Mouse (Mus musculus) embryonic facial prominence, embryonic 15.5 days (tissue): ENCODE results near the gene Spen. TPM values are rescaled to one million over a fixed set of nuclear protein-coding genes. Genes with fewer than 3 reads are reported as not detected.

Experiments used
- ATAC-seq: fragments of 200-750 bp; cut with Nextera tagmentation; 2 replicates; pipeline ENCODE4 v1.8.0; 2017; ENCODE audit warnings: low read depth, moderate TSS enrichment; ENCODE audit not compliant: insufficient number of reproducible peaks, low FRiP score, low TSS enrichment
- H3K27ac ChIP-seq: fragments of 300-500 bp; sonication (generic); replicated peaks from 2 replicates; pipeline ENCODE4 v1.5.1; 2015; ENCODE audit warnings: mild to moderate bottlenecking, inconsistent platforms
- H3K27me3 ChIP-seq: fragments of 300-500 bp; sonication (generic); 2 replicates; pipeline ENCODE4 v1.6.1; 2015; ENCODE audit warnings: inconsistent platforms
- H3K36me3 ChIP-seq: fragments of 300-500 bp; sonication (generic); 2 replicates; pipeline ENCODE4 v1.6.1; 2015; ENCODE audit warnings: mild to moderate bottlenecking, inconsistent platforms
- H3K4me1 ChIP-seq: fragments of 300-500 bp; sonication (generic); 2 replicates; pipeline ENCODE4 v1.6.1; 2015; ENCODE audit warnings: inconsistent platforms
- H3K4me2 ChIP-seq: fragments of 300-500 bp; sonication (generic); replicated peaks from 2 replicates; pipeline ENCODE4 v1.6.1; 2015; ENCODE audit warnings: mild to moderate bottlenecking, inconsistent platforms
- H3K4me3 ChIP-seq: fragments of 300-500 bp; sonication (generic); replicated peaks from 2 replicates; pipeline ENCODE4 v1.5.1; 2015; ENCODE audit warnings: mild to moderate bottlenecking, inconsistent platforms
- H3K9ac ChIP-seq: fragments of 300-500 bp; sonication (generic); 2 replicates; pipeline ENCODE4 v1.6.1; 2015; ENCODE audit warnings: inconsistent platforms
- H3K9me3 ChIP-seq: fragments of 300-500 bp; sonication (generic); replicated peaks from 2 replicates; pipeline ENCODE4 v1.6.1; 2016; ENCODE audit warnings: inconsistent platforms
- WGBS: fragments of 180-500 bp; shearing (Covaris S2); methylation state at CpG from one replicate; pipeline ENCODE4 v1.1.7; 2015; 5-methylcytosine and 5-hydroxymethylcytosine counted together
- polyA plus RNA-seq: library from polyadenylated mRNA; unstranded; fragments of >200 nt; fragmentation: Nextera tagmentation; extraction: Ambion mirVana; gene quantifications from 2 replicates; pipeline ENCODE4 v1.2.1, GENCODE M21; 2015

Gene Spen
- polyA plus RNA-seq, 1 experiment from 2014 or later: 10.8 TPM

- H3K36me3 ChIP-seq: no peaks in the 10 kb centered on the region
- 82% methylated on average over 3 of the region's 3 CpGs for WGBS
- ATAC-seq: no peak
- no peak overlapping the region for H3K4me3 ChIP-seq
- H3K27ac ChIP-seq: no peak overlapping the region
- peaks cover 17% of the 10 kb centered on the region for H3K4me1 ChIP-seq
- H3K4me2 ChIP-seq: no peak overlapping the region
- H3K9me3 ChIP-seq: no peaks in the 10 kb centered on the region
- H3K9ac ChIP-seq: no peak overlapping the region
- no peaks in the 10 kb centered on the region for H3K27me3 ChIP-seq
Observed at GRCm38 (mm10) chr4:141543593-141543992, 5.2 kb upstream of the Spen start.

DNA sequence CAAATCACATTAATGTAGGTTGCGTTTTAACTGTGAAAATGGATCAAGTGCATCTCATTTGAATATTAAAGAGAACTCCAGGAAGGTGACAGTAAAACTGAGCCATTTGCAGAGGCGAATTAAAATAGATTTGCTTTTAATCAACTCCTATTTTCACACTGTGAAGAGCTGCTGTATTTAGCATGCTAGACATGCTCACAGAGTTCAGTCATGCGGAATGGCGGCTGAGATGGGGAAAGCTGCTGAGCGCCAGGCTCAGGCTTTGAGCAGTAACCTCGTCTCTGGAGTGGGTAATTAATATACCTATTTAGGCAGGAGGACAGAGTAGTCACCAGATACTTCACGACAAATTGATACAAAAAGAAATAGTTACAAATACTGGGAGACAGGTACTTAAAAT lies 3.5 kb upstream of the Spen start:
- no peak overlapping the region for H3K9ac ChIP-seq
- H3K4me3 ChIP-seq: no peak overlapping the region
- H3K36me3 ChIP-seq: no peaks in the 10 kb centered on the region
- H3K27ac ChIP-seq: no peak overlapping the region
- H3K4me1 ChIP-seq: peaks cover 7% of the 10 kb centered on the region; the same call in 1 of the 2 replicates
- H3K27me3 ChIP-seq: no peaks in the 10 kb centered on the region
- no peak for ATAC-seq
- H3K4me2 ChIP-seq: no peak overlapping the region
- no peaks in the 10 kb centered on the region for H3K9me3 ChIP-seq
- 45% methylated on average over 7 of the region's 7 CpGs for WGBS

- 39% methylated on average over 3 of the region's 3 CpGs for WGBS
- Histone ChIP-seq H3K4me1 (peaks cover 14% of the 10 kb centered on the region), H3K9me3 (no peaks in the 10 kb centered on the region), H3K36me3 (no peaks in the 10 kb centered on the region), H3K4me2 (no peak overlapping the region), H3K9ac (no peak overlapping the region), H3K27me3 (no peaks in the 10 kb centered on the region), H3K4me3 (no peak overlapping the region), H3K27ac (no peak overlapping the region)
- ATAC-seq: no peak
Observed at GRCm38 (mm10) chr4:141540844-141541243, 2.4 kb upstream of the Spen start.

DNA sequence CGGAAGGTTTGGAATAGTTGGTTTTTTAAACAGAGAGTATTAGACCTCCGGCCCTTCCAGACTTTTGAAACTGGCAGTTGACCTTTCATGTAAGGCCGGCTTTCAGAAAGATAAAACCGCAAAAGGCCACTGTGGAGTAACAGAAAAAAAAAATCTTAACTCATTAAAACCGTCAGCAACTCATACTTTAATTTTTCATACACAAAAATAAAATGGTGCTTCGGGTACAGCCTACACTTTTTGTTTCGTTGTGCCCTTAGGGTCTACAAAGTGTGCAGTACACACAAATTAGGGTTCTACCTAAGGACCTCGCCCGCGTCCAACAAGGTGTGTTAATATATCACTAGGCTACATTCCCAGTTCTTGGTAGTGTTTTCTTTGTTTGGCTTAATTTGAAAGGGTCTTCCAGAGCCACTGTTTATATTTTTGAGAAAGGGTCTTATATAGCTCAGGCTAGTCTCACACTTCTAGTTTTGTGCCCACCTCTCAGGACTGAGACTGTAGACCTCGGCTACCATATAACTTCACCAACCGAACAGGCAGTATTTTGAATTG lies 893 bp upstream of the Spen start:
- peak overlapping the region; percentile 97 for H3K27ac ChIP-seq
- H3K4me3 ChIP-seq: peak overlapping the region; percentile 86
- no peaks in the 10 kb centered on the region for H3K27me3 ChIP-seq
- peak overlapping the region; percentile 18; the same call in 1 of the 2 replicates for H3K9ac ChIP-seq
- peaks cover 22% of the 10 kb centered on the region for H3K4me1 ChIP-seq
- no peak for ATAC-seq
- H3K4me2 ChIP-seq: peak overlapping the region; percentile 88
- WGBS: 39% methylated on average over 12 of the region's 12 CpGs
- no peaks in the 10 kb centered on the region for H3K9me3 ChIP-seq
- H3K36me3 ChIP-seq: no peaks in the 10 kb centered on the region

DNA sequence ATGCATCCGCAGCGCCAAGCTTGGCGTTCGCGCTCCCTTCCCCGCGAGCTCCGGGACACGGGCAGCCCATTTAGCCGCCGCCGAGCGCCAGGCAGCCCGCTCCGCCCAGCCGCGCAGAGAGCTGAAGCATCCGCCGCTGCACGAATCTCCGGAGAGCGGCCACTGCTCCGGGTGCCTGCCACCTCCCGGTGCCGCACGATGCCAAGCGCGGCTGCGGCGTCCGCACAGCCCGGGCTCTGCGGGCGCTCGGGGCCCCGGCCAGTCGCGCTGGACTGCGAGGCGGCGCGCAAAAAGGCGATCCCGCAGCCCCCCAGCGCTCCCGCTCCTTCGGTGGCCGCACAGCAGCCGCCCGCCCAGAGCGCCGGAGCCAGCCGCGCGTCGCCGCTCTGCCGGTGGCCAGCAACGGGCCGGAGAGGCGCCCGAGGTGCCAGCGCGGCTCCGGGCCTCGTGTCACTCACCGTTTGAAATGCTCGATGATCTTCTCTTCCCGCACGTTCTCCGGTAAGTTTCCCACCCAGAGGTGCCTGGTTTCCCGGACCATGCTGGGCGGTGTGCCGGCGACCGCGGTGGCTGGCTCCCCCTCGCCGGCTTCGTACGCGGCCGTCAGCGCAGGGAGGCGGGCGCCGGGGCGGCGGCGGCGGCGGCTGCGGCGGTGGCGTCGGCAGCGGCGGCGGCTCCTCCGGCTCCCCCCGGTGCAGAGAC lies 540 bp downstream of the Spen start:
- under 1% methylated on average over 92 of the region's 101 CpGs for WGBS
- no peaks in the 10 kb centered on the region for H3K9me3 ChIP-seq
- peak overlapping the region; percentile 86 for H3K4me3 ChIP-seq
- no peaks in the 10 kb centered on the region for H3K27me3 ChIP-seq
- ATAC-seq: no peak
- no peaks in the 10 kb centered on the region for H3K36me3 ChIP-seq
- peak overlapping the region; percentile 95 for H3K9ac ChIP-seq
- peak overlapping the region; percentile 88 for H3K4me2 ChIP-seq
- peaks cover 29% of the 10 kb centered on the region for H3K4me1 ChIP-seq
- H3K27ac ChIP-seq: peak overlapping the region; percentile 97

DNA sequence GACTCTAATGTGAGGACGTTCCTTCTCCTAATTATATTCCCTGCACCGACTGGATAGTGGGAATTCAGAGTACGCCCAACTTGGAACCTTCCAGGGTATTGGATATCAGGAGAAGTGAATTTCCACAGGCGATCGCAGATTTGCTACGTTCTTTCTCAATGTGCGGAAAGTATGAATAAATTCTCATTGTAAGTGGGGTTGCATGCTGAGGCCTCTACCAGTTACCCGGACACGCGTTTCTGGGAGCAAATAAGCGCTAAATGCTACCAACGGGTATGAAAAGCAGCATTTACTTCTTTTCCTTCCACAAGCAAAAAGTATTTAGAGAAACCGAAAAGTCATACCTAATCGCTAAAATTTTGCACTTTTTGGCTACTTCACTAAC lies 1.2 kb downstream of the Spen start:
- H3K4me2 ChIP-seq: peak overlapping the region; percentile 88
- H3K36me3 ChIP-seq: no peaks in the 10 kb centered on the region
- H3K9me3 ChIP-seq: no peaks in the 10 kb centered on the region
- peak overlapping the region; percentile 86 for H3K4me3 ChIP-seq
- H3K4me1 ChIP-seq: peaks cover 29% of the 10 kb centered on the region
- no peak for ATAC-seq
- no peaks in the 10 kb centered on the region for H3K27me3 ChIP-seq
- under 1% methylated on average over 14 of the region's 14 CpGs for WGBS
- peak overlapping the region; percentile 97; the same call in 1 of the 2 replicates for H3K27ac ChIP-seq
- peak overlapping the region; percentile 95 for H3K9ac ChIP-seq

GRCm38 (mm10) chr4:141536291-141537225 lies 1.8 kb downstream of the Spen start:
- peak overlapping the region; percentile 95 for H3K9ac ChIP-seq
- 0 out of 2 replicates have a peak, but pooled peaks have one; percentile 5 for ATAC-seq
- peak overlapping the region; percentile 97 for H3K27ac ChIP-seq
- H3K4me2 ChIP-seq: peak overlapping the region; percentile 88
- H3K4me1 ChIP-seq: peaks cover 29% of the 10 kb centered on the region
- peak overlapping the region; percentile 86 for H3K4me3 ChIP-seq
- WGBS: under 1% methylated on average over 61 of the region's 61 CpGs
- H3K36me3 ChIP-seq: no peaks in the 10 kb centered on the region
- no peaks in the 10 kb centered on the region for H3K27me3 ChIP-seq
- no peaks in the 10 kb centered on the region for H3K9me3 ChIP-seq

DNA sequence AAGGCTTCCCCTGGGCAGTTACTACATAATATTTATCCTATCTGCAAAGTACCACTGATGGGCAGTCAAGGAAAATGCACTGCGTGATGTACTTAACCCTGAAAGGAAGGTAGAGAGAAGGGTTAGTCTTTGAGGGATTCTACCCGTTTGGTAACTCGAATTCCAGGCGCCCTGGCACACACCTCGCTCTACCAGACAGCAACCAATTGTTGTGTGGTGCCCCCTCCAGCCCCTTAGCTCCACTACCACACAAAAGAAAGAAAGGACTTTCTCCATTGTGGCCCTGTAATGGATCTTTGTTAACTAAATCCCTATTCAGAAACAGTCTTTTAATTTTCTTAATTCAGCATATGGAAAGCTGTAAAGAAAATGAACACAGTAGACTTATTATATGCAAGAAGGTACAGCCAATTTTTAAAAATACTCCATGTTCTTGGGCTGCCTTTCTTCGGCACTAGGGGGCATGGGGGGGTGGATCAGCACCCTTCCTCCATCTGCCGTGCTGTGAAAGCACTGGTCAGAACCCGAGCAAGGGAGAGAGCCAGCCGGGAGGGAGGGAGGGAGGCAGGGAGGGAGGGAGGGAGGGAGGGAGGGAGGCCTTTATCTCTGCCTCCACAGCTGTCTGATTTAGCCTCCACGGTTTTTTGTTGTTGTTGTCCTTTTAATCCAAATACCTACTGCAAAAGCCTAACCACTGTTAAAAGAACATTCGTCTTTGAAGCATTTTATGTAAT lies 3.3 kb downstream of the Spen start:
- 17% methylated on average over 10 of the region's 11 CpGs for WGBS
- Histone ChIP-seq H3K4me3 (peak overlapping the region; percentile 86), H3K9me3 (no peaks in the 10 kb centered on the region), H3K4me1 (peaks cover 32% of the 10 kb centered on the region), H3K27ac (0 out of 2 replicates have a peak overlapping the region, but pooled peaks have one; percentile 97), H3K27me3 (no peaks in the 10 kb centered on the region), H3K4me2 (peak overlapping the region; percentile 88), H3K9ac (no peak overlapping the region), H3K36me3 (no peaks in the 10 kb centered on the region)
- ATAC-seq: no peak

DNA sequence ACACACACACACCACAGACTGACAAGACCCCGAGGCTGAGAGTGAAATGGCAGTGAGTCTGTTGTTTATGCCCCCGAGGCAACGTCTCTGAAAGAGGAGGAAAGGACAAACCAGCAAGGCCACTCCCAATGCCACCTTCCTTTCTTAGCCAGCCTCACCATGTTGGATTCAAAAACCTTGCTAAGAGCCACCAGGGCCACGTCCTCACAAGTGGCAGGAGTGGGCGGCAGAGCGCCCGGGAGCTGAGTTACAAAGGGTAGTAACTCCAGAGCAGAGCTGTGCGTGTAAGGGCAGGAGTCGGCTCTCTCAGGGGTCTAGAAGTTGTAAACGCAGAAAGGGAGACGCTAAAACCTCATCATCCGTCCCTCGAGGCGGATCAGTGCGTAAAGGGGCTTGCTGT lies 7.4 kb downstream of the Spen start:
- no peaks in the 10 kb centered on the region for H3K27me3 ChIP-seq
- H3K9me3 ChIP-seq: no peaks in the 10 kb centered on the region
- no peak overlapping the region for H3K27ac ChIP-seq
- H3K4me1 ChIP-seq: peaks cover 23% of the 10 kb centered on the region
- H3K36me3 ChIP-seq: no peaks in the 10 kb centered on the region
- ATAC-seq: no peak
- H3K9ac ChIP-seq: no peak overlapping the region
- no peak overlapping the region for H3K4me2 ChIP-seq
- 62% methylated on average over 15 of the region's 15 CpGs for WGBS
- H3K4me3 ChIP-seq: no peak overlapping the region

DNA sequence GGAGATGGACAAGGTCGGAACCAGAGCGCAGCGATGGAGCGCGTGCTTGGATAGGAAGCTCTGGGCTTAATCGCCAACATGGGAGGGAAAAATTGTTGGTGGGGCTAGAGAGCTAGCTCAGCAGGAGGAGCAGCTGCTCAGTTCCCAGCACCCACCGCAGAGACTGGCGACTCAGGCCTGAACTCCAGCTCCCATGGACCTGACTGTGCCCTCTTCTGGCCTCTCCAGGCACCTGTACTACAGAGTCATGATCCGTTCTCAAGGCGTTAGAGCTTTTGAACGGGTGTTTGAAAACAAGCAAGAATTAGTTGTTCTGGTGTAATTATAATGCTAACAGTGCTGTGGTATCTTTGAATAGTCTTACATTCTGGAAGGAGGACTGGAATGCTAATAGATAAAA lies 9.5 kb downstream of the Spen start:
- H3K9me3 ChIP-seq: no peaks in the 10 kb centered on the region
- no peaks in the 10 kb centered on the region for H3K36me3 ChIP-seq
- H3K9ac ChIP-seq: no peak overlapping the region
- no peaks in the 10 kb centered on the region for H3K27me3 ChIP-seq
- ATAC-seq: no peak
- H3K4me1 ChIP-seq: peaks cover 13% of the 10 kb centered on the region
- H3K4me2 ChIP-seq: no peak overlapping the region
- 88% methylated on average over 11 of the region's 11 CpGs for WGBS
- H3K27ac ChIP-seq: no peak overlapping the region
- no peak overlapping the region for H3K4me3 ChIP-seq
